Mouse (Mus musculus): ENCODE results near the gene Fbxo2.
"Not testable (repeated sequence)": the region's sequence is repeated elsewhere in the genome, so short reads cannot be mapped to it uniquely, and the experiment has no call there.

Fbxo2 gene

GRCm38 (mm10) chr4:148174495-148174862, 14.1 kb downstream of the Fbxo2 start:
- DNase-seq (ENCODE audit: low read depth, low spot score): no peak

DNA sequence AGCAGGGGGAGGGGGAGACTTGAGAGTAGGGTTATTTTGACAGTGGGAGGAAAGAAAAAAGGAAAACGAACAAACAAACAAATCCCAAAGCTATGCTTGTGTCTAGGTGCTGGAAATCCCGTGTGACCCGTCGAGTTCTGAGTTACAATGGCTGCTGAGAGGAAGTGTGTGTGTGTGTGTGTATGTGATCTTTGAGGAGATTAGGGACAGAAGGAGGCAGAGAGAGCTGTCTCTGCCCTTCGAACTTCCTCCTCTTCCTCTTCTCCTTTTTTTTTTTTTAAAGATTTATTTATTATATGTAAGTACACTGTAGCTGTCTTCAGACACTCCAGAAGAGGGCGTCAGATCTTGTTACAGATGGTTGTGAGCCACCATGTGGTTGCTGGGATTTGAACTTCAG, 16.2 kb downstream of the Fbxo2 start:
- not testable (repeated sequence) for DNase-seq (ENCODE audit: low read depth, low spot score)

- no peak for DNase-seq (ENCODE audit: low read depth, low spot score)
Observed at GRCm38 (mm10) chr4:148177716-148178115, 17.3 kb downstream of the Fbxo2 start.

DNA sequence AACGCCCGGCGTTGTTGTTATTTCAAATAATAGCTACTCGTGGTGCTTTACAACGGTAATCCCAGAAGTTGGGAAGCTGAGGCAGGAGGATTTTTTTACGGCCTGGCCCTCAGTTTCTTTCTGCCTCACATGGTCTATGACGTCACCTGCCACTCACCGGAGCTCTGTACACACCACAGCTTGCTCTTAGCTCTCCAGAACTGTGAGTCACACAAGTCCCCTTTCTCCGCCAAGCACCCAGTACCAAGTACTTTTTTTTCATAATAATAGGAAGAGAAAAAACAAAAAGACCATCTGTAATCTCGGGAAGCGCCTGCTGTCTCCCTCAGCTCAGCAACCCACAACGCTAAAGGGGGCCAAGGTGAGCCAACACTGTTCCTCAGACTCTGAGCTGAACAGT, 21.1 kb downstream of the Fbxo2 start:
- no peak for DNase-seq (ENCODE audit: low read depth, low spot score)

DNA sequence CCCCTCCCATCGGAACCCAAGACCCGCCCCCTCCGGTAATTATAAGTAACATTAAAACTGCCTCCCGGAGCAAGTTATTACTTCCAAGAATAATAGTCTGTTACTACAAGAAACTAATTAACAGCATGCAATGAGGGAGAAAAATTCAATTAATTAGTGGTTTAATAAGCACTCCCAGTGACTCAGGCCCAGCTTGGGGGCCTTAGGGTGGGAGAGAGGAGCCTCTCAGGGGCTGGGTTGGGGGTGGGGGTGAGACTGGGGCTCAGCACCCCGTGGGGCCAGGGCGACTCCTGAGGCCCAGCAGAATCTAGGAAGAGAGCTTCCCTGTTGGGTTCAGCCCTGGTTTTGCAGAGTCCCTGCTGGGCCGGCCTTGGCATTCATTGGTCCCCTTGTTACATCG, 21.9 kb downstream of the Fbxo2 start:
- DNase-seq (ENCODE audit: low read depth, low spot score): no peak

DNA sequence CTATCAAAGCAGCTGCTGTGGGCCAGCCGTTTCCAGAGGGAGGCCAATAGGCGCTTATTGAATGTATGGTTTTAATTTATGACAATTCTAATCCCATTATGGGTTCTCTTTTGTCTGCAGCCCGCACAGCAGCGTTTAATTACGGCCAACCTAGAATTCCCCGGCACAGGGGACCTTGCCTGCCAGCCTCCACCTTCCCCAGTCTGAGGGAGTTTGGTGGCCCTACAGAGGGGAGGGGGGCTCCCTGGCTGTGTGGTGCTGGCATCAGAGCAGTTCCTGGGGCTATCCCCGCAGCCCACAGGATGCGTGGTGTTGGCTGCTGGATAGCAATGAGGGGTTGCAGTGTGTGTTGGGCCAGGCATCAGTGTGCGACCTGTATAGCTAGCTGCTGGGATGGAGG, 24.1 kb downstream of the Fbxo2 start:
- DNase-seq (ENCODE audit: low read depth, low spot score): no peak

GRCm38 (mm10) chr4:148185819-148186218, 25.4 kb downstream of the Fbxo2 start:
- DNase-seq (ENCODE audit: low read depth, low spot score): no peak

DNA sequence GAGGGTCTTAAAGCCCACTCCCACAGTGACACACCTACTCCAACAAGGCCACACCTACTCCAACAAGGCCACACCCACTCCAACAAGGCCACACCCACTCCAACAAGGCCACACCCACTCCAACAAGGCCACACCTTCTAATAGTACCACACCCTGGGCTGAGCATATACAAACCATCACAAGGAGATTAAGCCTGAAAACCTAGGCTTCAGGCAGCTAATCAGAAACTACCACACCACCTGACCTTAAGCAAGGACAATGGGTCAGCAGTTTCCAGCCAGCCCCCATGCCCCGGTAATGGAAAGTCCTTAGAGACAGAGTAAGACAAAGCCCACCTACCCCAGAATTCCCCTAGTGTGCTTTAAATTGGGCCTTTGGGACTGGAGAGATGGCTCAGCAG, 28.3 kb downstream of the Fbxo2 start:
- DNase-seq (ENCODE audit: low read depth, low spot score): not testable (repeated sequence)

DNA sequence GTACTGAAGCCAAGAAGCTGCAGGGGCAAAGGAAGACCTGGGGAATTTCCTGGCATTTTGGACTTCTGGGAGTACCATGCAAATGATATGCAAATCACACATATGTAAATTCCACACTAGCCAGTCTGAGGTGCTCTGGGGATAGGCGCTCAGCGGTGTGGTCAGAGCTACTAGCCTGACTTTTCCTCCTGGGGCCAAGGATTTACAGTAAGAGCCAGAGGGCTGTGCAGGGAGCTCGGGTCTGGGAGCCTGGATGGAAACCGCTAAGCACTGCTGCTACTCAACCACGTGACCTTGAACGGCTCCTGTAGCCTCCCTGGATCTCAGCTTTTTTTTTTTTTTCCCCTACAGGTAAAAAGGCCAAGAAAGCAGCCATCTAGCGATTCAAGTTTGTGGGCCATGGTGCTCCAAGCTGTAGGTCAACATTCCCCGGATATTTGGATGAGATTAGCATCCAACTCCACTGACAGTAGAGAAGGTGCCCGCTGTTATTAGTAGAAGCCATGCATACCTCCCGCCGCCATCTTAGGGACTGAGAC, 32.4 kb downstream of the Fbxo2 start:
- no peak for DNase-seq (ENCODE audit: low read depth, low spot score)

GRCm38 (mm10) chr4:148194400-148194799, 34.0 kb downstream of the Fbxo2 start:
- DNase-seq (ENCODE audit: low read depth, low spot score): no peak

DNA sequence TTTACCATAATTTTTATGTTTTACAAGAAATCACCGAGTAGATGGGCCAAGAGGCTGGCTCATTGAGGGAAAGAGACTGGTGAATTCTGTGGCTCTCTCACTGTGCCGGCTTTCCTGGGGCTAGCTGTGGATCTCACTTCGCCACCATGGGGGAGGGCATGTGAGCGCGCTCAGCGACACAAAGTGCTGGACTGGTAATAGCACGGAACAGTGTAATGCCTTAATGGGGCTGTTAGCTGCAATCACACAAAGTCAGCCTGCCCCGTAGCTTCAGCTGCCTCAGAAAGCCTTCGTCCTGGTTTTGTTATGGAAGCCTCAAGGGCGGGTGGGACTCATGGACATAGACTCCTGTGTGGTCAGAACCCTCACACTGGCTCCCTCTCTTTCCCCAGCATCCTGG, 38.3 kb downstream of the Fbxo2 start:
- no peak for DNase-seq (ENCODE audit: low read depth, low spot score)

- DNase-seq (ENCODE audit: low read depth, low spot score): no peak
Observed at GRCm38 (mm10) chr4:148203557-148203956, 43.1 kb downstream of the Fbxo2 start.

GRCm38 (mm10) chr4:148204061-148204872, 43.8 kb downstream of the Fbxo2 start:
- DNase-seq (ENCODE audit: low read depth, low spot score): no peak

DNA sequence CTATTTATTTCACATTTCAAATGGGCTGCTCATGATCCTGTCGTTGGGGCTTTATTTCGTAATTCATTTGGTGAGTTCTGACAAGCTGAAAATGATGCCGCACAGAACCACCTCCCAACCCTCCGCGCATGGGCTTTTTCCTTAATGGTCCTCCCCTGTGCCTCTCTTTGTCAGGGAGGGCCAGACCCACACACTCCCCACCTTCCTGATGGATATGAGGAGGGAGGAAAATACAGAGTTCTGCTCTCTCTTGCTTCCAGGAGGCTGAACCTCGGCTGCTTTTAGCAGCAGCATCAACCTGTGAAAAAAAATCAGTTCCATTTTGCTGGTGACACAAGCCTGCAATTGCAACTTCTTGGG, 44.4 kb downstream of the Fbxo2 start:
- no peak for DNase-seq (ENCODE audit: low read depth, low spot score)

- DNase-seq (ENCODE audit: low read depth, low spot score): no peak
Observed at GRCm38 (mm10) chr4:148214460-148215136, 54.2 kb downstream of the Fbxo2 start.

DNA sequence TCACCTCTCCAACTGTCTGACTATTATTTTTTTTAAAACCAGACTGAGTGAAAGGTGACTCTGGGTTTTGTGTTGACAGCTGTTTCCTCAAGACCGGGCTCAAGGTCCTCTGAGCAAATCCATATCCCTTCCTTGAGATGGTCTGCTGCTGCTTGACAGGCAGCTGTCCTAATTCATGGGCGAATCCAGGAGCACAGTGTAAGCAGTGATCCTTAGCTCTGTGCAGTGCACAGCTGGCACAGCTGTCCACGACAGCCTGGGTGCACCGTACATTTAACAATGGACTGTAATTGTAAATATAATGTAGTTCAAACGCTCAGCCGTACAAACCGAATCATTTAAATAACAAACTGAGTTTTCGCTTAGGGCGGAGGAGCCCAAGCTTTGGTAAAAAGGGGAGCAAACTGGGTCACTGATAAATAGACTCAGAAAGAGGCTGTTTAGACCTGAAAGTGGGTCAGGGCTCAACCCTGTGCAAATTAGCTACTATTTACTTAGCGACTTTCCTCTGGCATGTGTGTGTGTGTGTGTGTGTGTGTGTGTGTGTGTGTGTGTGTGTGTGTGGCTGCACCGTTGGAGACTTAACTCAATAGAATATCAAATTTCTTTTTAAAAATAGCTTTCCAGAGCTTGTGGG, 55.0 kb downstream of the Fbxo2 start:
- DNase-seq (ENCODE audit: low read depth, low spot score): no peak
